Mouse (Mus musculus) liver, adult 2 months (tissue): Measurements from ENCODE around the gene Epm2aip1. TPM values are rescaled to one million over a fixed set of nuclear protein-coding genes. Genes with fewer than 3 reads are reported as not detected.

ENCODE experiments used
- DNase-seq: peaks from one replicate; pipeline ENCODE4 v3.0.0-alpha.2; 2011; ENCODE audit warnings: low read depth, low spot score; ENCODE audit errors: extremely low read depth
- H3K27ac ChIP-seq: fragments of 200-500 bp; replicated peaks from 2 replicates; pipeline ENCODE4 v1.5.1; 2012; ENCODE audit warnings: low read depth, mild to moderate bottlenecking, control low read depth, inconsistent platforms, low read length; ENCODE audit not compliant: insufficient read depth
- H3K27me3 ChIP-seq: fragments of 200-500 bp; 2 replicates; pipeline ENCODE4 v1.6.1; 2012; ENCODE audit warnings: mild to moderate bottlenecking, moderate library complexity, low read length, inconsistent platforms; ENCODE audit not compliant: control insufficient read depth, insufficient read depth
- H3K36me3 ChIP-seq: fragments of 200-500 bp; 2 replicates; pipeline ENCODE4 v1.6.1; 2012; ENCODE audit warnings: low read length, inconsistent platforms; ENCODE audit not compliant: control insufficient read depth, insufficient read depth
- H3K4me1 ChIP-seq: fragments of 200-500 bp; 2 replicates; pipeline ENCODE4 v1.6.1; 2011; ENCODE audit warnings: low read length; ENCODE audit not compliant: control insufficient read depth, insufficient read depth
- H3K4me3 ChIP-seq: fragments of 200-500 bp; 2 replicates; pipeline ENCODE4 v1.5.1; 2011; ENCODE audit warnings: low read depth, mild to moderate bottlenecking, control low read depth, low read length, moderate library complexity; ENCODE audit not compliant: insufficient read depth
- H3K79me2 ChIP-seq: fragments of 200-500 bp; 2 replicates; pipeline ENCODE4 v1.6.1; 2012; ENCODE audit warnings: inconsistent platforms, mild to moderate bottlenecking, low read length, moderate library complexity; ENCODE audit not compliant: control insufficient read depth, insufficient read depth
- H3K9ac ChIP-seq: fragments of 200-500 bp; 2 replicates; pipeline ENCODE4 v1.6.1; 2012; ENCODE audit warnings: low read depth, mild to moderate bottlenecking, control low read depth, inconsistent platforms, low read length
- CTCF ChIP-seq: fragments of 200-500 bp; IDR thresholded peaks from 2 replicates; pipeline ENCODE4 v1.5.1; 2011; ENCODE audit warnings: low read depth, low read length, control low read depth
- POLR2A ChIP-seq: fragments of 200-500 bp; IDR thresholded peaks from 2 replicates; pipeline ENCODE4 v1.6.1; 2011; ENCODE audit warnings: low read length, control low read depth; ENCODE audit not compliant: insufficient read depth; ENCODE audit errors: extremely low read depth
- WGBS: fragments of 180-500 bp; shearing (Covaris S2); methylation state at CpG from one replicate; pipeline ENCODE4 v1.1.7; 2018; 5-methylcytosine and 5-hydroxymethylcytosine counted together
- polyA plus RNA-seq: library from polyadenylated mRNA; depleted of rRNA; stranded (reverse); fragments of >200 nt; gene quantifications from 2 replicates; pipeline ENCODE4 v1.2.3, GENCODE M21; 2012
- total RNA-seq: library from RNA; depleted of rRNA; stranded (reverse); fragments of >200 nt; gene quantifications from 2 replicates; pipeline ENCODE4 v1.2.3, GENCODE M21; 2014

The Epm2aip1 gene
- total and polyA plus RNA-seq, 2 experiments: 5.2 to 8.8 TPM

DNA sequence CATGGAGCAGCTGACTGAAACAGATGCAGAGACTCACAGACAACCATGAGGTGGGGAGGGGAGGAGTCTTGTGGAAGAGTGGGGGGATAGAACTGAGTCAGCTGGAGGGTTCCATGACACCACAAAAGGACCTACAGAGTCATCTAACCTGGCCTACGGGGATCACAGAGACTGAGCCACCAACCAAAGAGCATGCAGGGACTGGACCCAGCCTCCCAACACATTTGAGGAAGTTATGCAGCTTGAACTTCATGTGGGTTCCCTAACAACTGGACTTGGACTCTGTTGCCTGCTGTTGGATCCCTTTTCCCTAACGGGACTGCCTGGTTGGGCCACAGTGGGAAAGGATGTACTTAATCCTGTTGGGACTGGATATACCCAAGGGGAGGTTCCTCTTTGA is 23.6 kb downstream of the Epm2aip1 start:
- TF ChIP-seq CTCF (no peak), POLR2A (no peak)
- Histone ChIP-seq H3K27me3 (no peaks in the 10 kb centered on the region), H3K9ac (no peak overlapping the region), H3K36me3 (no peaks in the 10 kb centered on the region), H3K27ac (no peak overlapping the region), H3K4me1 (no peaks in the 10 kb centered on the region), H3K79me2 (no peaks in the 10 kb centered on the region), H3K4me3 (no peak overlapping the region)
- DNase-seq: no peak
- WGBS: 77% methylated on average over 2 of the region's 2 CpGs

DNA sequence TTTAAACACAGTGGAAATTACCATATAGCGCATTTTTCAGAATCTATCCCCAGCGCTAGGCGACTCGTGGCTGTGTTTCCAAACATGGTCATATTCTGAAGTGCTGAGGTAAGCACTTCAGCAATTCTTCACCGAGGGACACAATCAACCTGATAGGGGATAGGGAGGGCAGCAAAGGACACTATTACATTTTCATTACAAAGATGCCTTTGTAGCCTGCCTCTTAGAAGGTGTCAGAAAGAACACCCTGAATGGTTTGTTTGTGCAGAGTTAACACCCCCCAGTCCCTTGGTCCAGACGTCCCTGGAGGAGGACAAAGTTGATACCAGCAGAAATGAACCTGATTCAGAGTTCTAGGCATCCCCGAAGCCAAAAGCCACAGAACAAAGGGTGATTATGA is 24.7 kb downstream of the Epm2aip1 start:
- 86% methylated on average over 7 of the region's 7 CpGs for WGBS
- no peak for TF ChIP-seq POLR2A
- no peak for TF ChIP-seq CTCF
- no peak for DNase-seq
- no peaks in the 10 kb centered on the region for H3K4me1 ChIP-seq
- H3K27ac ChIP-seq: no peak overlapping the region
- no peak overlapping the region for H3K4me3 ChIP-seq
- no peaks in the 10 kb centered on the region for H3K79me2 ChIP-seq
- H3K27me3 ChIP-seq: no peaks in the 10 kb centered on the region
- H3K36me3 ChIP-seq: no peaks in the 10 kb centered on the region
- H3K9ac ChIP-seq: no peak overlapping the region

DNA sequence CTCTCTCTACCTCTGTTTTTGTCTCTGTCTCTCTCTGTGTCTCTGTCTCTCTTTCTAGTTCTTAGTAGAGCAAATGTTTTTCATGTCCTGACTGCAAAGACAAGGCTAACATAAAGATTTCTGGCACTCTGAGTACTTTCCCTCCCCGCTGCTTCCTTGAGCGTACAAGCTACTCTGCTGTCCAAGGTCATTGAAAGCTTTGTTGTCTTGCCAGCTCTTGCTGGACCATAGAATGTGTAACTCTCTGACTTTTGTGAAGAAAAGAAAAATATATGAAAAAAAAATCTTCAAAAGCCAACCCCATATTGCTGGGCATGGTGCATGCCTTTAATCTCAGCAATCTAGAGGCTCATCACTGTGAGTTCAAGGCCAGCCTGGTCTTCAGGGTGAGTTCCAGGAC is 26.9 kb downstream of the Epm2aip1 start:
- WGBS: 68% methylated on average over 2 of the region's 2 CpGs
- H3K4me3 ChIP-seq: no peak overlapping the region

DNA sequence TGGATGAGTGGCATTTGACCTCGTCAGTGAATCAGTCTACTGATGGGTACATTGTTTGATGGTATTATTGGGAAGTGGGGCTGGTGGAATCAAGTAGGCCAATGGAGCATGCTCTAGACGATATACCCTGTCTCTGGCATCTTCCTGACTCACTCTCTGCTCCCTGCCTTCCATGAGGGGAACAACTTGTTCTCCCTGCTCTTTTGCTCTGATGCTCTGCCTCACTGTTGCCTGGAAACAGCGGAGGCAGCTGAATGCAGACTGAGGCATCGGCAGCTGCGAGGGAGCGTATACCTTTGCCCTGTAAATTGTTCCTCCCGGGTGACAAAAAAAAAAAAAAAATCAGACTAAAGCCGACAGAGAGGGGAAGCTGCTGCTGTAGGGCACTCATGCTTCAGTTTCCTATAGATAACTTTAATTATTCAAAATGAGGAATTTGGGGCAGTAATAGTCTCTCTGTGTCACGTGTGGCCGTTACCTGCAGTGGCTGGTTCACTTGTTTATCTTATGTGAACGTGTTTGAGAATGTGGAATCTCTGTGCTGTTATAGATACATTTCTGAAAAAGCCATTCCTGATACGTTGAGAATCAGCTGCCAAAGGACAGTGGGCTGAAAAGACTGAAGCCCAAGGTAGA is 30.6 kb downstream of the Epm2aip1 start:
- H3K27ac ChIP-seq: no peak overlapping the region
- H3K36me3 ChIP-seq: no peaks in the 10 kb centered on the region
- no peak overlapping the region for H3K9ac ChIP-seq
- no peak for DNase-seq
- no peaks in the 10 kb centered on the region for H3K4me1 ChIP-seq
- H3K27me3 ChIP-seq: no peaks in the 10 kb centered on the region
- 71% methylated on average over 12 of the region's 12 CpGs for WGBS
- no peaks in the 10 kb centered on the region for H3K79me2 ChIP-seq
- TF ChIP-seq POLR2A (no peak), CTCF (no peak)
- H3K4me3 ChIP-seq: no peak overlapping the region

More for the DNA sequence above, 26.9 kb downstream of the Epm2aip1 start:
- Histone ChIP-seq H3K36me3 (no peaks in the 10 kb centered on the region), H3K9ac (no peak overlapping the region), H3K79me2 (no peaks in the 10 kb centered on the region), H3K27ac (no peak overlapping the region), H3K27me3 (no peaks in the 10 kb centered on the region), H3K4me1 (no peaks in the 10 kb centered on the region)
- TF ChIP-seq POLR2A (no peak), CTCF (no peak)
- no peak for DNase-seq

DNA sequence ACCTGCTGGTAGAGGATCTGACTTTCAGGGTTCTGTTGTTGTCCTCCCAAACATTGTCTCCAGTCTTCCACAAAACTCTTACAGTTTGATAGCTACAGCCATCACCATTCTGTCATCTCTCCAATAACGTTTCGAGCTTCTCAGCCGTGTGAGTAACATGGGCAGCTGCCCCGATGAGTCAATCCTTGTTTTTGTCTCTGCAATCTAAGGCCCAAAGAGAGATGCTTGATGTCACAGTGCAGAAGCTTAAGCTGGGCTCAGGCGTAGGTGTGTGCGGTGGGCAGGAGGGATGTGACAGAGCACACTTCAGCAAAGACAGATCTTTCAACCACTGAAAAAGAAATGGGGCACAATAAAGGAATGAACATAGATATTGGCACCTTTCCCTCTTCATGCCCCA is 32.3 kb downstream of the Epm2aip1 start:
- 91% methylated on average over 6 of the region's 6 CpGs for WGBS
- Histone ChIP-seq H3K27ac (no peak overlapping the region), H3K79me2 (no peaks in the 10 kb centered on the region), H3K4me3 (no peak overlapping the region), H3K27me3 (no peaks in the 10 kb centered on the region), H3K36me3 (no peaks in the 10 kb centered on the region), H3K4me1 (no peaks in the 10 kb centered on the region), H3K9ac (no peak overlapping the region)
- DNase-seq: no peak
- TF ChIP-seq CTCF (no peak), POLR2A (no peak)

DNA sequence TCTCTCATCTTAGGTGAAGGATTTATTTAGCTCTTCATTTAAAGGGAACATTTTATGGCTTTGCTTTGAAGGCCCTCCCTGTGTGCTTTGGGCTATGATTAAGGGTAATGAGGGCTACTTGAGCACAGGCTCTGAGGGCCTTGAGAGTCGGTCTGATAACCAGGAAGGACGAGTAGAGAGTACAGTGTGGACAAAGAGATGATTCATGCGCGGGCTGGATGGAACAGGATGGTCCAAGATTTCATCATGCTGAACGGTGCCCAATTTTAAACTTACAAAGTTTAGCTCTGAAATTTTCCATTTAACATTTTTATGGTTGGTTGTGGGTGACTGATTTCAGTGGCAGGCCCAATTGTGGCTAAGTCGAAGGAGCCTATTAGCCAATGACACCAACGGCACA is 34.4 kb downstream of the Epm2aip1 start:
- DNase-seq: no peak
- Histone ChIP-seq H3K36me3 (no peaks in the 10 kb centered on the region), H3K9ac (no peak overlapping the region), H3K79me2 (no peaks in the 10 kb centered on the region), H3K27ac (no peak overlapping the region), H3K27me3 (peaks cover 2% of the 10 kb centered on the region; the same call in 1 of the 2 replicates), H3K4me3 (no peak overlapping the region), H3K4me1 (no peaks in the 10 kb centered on the region)
- TF ChIP-seq CTCF (no peak), POLR2A (no peak)
- 84% methylated on average over 7 of the region's 7 CpGs for WGBS
